Mouse (Mus musculus) frontal cortex, postnatal 36 days (tissue): ENCODE results near the gene Mcl1.

Experiments used
- DNase-seq, 2 experiments: peaks; one replicate each; pipeline ENCODE4 v3.0.0; 2022; ENCODE audit warnings: low spot score in 2 of 2

Gene Mcl1

DNA sequence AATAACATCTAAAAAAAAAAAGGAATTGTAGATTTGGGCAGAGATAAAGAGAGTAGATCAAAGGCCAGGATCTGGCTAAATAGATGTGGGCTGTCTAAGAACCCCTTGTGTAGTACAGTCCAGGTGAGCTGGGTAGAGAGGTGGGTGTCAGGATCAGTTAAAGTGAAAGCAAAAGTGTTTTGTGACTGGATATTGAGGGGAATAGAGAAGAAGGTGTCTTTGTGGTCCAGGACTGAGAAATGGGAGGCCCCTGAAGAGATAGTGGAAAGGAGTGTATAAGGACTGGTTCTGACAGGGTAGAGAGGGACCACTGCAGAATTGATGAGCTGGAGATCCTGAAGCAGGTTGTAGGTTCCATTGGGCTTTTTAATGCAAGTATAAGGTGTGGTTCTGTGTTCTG is 51.4 kb downstream of the Mcl1 start:
- DNase-seq = no peak
